Mouse (Mus musculus) neural tube, embryonic 14.5 days (tissue): ENCODE data around the gene Mpv17l. TPM values are rescaled to one million over a fixed set of nuclear protein-coding genes. Genes with fewer than 3 reads are reported as not detected.
"Not testable (repeated sequence)": the region's sequence is repeated elsewhere in the genome, so short reads cannot be mapped to it uniquely, and the experiment has no call there.

Experiments
- ATAC-seq: fragments of 200-750 bp; cut with Nextera tagmentation; 2 replicates; pipeline ENCODE4 v1.8.0; 2017; ENCODE audit warnings: low read depth, mild to moderate bottlenecking, moderate TSS enrichment, moderate library complexity
- H3K27ac ChIP-seq: fragments of 300-500 bp; sonication (generic); 2 replicates; pipeline ENCODE4 v1.5.1; 2014; ENCODE audit warnings: low read depth, mild to moderate bottlenecking, control low read depth, low read length, moderate library complexity, mixed read lengths
- H3K27me3 ChIP-seq: fragments of 300-500 bp; sonication (generic); 2 replicates; pipeline ENCODE4 v1.6.1; 2014; ENCODE audit warnings: low read length; ENCODE audit not compliant: control insufficient read depth, insufficient read depth
- H3K36me3 ChIP-seq: fragments of 300-500 bp; sonication (generic); 2 replicates; pipeline ENCODE4 v1.6.1; 2014; ENCODE audit warnings: low read length, mixed read lengths; ENCODE audit not compliant: control insufficient read depth, insufficient read depth
- H3K4me1 ChIP-seq: fragments of 300-500 bp; sonication (generic); 2 replicates; pipeline ENCODE4 v1.6.1; 2014; ENCODE audit warnings: low read length; ENCODE audit not compliant: control insufficient read depth, insufficient read depth
- H3K4me2 ChIP-seq: fragments of 300-500 bp; sonication (generic); 2 replicates; pipeline ENCODE4 v1.6.1; 2014; ENCODE audit warnings: mild to moderate bottlenecking, low read depth, low read length, control low read depth
- H3K4me3 ChIP-seq: fragments of 300-500 bp; sonication (generic); 2 replicates; pipeline ENCODE4 v1.5.1; 2014; ENCODE audit warnings: low read depth, low read length, control low read depth, mixed read lengths
- H3K9ac ChIP-seq: fragments of 300-500 bp; sonication (generic); replicated peaks from 2 replicates; pipeline ENCODE4 v1.6.1; 2014; ENCODE audit warnings: low read depth, mild to moderate bottlenecking, control low read depth, low read length, mixed read lengths
- H3K9me3 ChIP-seq: fragments of 300-500 bp; sonication (generic); 2 replicates; pipeline ENCODE4 v1.6.1; 2016; ENCODE audit warnings: low read length; ENCODE audit not compliant: control insufficient read depth
- WGBS: fragments of 180-500 bp; shearing (Covaris S2); extraction: QIAGEN DNeasy Blood & Tissue Kit; methylation state at CpG from one replicate; pipeline ENCODE4 v1.1.7; 2014; 5-methylcytosine and 5-hydroxymethylcytosine counted together
- polyA plus RNA-seq: library from polyadenylated mRNA; unstranded; fragments of >200 nt; fragmentation: Nextera tagmentation; extraction: Ambion mirVana; gene quantifications from 2 replicates; pipeline ENCODE4 v1.2.1, GENCODE M21; 2014

Mpv17l gene
- 37.3 and 52.7 TPM in 2 replicates for polyA plus RNA-seq

DNA sequence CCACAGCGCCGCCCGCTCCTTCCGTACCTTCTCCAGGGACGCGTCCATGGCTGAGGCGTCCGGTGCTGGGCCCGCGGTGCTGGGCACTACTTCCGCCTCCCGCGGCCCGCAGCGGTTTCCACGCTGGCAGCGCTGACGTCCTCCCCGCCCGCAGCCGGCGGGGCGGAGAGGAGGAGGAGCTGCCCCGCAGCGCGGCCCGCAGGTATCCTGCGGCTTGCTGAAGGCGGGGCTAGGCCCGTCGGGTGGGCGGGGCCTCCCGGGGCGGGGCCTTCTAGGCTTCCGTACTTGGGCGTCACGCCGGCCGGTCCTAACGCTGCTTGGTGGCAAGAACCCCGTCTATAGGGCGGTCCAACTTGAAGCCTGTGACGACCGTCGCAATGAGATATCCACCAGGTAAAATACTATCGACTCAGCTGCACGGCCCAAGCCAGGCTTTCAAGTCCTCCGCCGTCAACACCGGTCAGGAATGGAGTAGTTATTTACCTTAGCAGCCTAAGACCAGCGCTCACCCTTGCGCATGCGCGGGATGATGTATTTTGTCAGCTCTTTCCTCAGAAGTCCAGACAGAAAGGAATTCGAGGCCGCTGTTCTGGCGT lies at the start of gene Mpv17l, which contains the start of gene Pdxdc1:
Gene Mpv17l (plus strand): TSS at position 274 of the 596 bp plus-strand sequence.
Gene Pdxdc1 (minus strand): TSS at position 244 of the 596 bp plus-strand sequence.
- peak within 1 kb of the TSS; percentile 93 for H3K4me3 ChIP-seq
- WGBS: under 1% methylated on average over 47 of the region's 57 CpGs
- H3K27ac ChIP-seq: peak within 1 kb of the TSS; percentile 83
- peaks cover 9% of the 10 kb centered on the region; the same call in 1 of the 2 replicates for H3K4me1 ChIP-seq
- peak within 1 kb of the TSS; percentile 75 for H3K4me2 ChIP-seq
- peak within 1 kb of the TSS; percentile 69 for H3K9ac ChIP-seq
- no peaks in the 10 kb centered on the region for H3K27me3 ChIP-seq
- H3K36me3 ChIP-seq: no peaks in the 10 kb centered on the region
- H3K9me3 ChIP-seq: no peaks in the 10 kb centered on the region
- ATAC-seq: peak; percentile 97

DNA sequence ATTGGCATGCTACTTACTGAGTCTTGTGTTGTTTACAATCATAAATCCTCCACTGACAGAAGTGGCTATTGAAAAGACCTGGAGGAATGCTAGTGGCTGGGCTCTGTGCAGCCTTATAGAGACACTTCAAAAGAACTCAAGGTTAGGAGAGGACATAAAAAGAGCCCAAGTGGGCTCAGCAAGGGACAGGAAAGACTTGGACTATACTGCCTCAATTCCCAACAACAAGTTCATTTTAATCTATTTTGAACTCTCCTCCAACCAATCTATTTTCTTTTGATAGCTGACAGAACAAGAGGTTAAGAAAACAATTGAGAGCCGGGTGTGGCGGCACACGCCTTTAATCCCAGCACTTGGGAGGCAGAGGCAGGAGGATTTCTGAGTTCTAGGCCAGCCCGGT lies 49.1 kb upstream of the Mpv17l start:
- Histone ChIP-seq H3K4me3 (no peak overlapping the region), H3K27me3 (no peaks in the 10 kb centered on the region), H3K27ac (no peak overlapping the region), H3K9me3 (no peaks in the 10 kb centered on the region), H3K9ac (no peak overlapping the region), H3K36me3 (peaks cover 14% of the 10 kb centered on the region), H3K4me2 (no peak overlapping the region), H3K4me1 (no peaks in the 10 kb centered on the region)
- no peak for ATAC-seq
- WGBS: 98% methylated on average over 4 of the region's 4 CpGs

DNA sequence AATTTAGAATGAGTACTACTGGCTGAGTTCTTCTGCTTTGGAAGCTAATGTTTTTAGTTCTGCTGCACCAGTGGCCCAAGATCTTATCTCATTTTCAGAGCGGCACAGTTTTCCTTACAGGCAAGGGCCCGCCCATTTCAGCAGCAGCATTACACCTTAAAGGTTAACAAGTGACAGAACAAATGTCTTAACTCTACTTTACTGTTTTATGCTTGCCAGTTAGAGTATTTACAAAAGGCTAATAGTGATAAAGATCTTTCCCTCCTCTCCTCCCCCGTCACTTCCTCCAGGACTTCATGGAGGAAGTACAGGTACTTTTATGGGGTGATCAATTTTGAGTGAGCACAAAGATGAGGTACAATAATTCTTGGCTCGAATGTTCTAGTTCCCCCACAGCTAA lies 36.9 kb upstream of the Mpv17l start:
- no peaks in the 10 kb centered on the region for H3K27me3 ChIP-seq
- H3K4me3 ChIP-seq: no peak overlapping the region
- H3K9ac ChIP-seq: no peak overlapping the region
- H3K36me3 ChIP-seq: peaks cover 4% of the 10 kb centered on the region; the same call in 1 of the 2 replicates
- no peak overlapping the region for H3K27ac ChIP-seq
- H3K4me2 ChIP-seq: no peak overlapping the region
- ATAC-seq: no peak
- no peaks in the 10 kb centered on the region for H3K9me3 ChIP-seq
- H3K4me1 ChIP-seq: no peaks in the 10 kb centered on the region
- 84% methylated on average over 4 of the region's 4 CpGs for whole genome bisulfite sequencing

DNA sequence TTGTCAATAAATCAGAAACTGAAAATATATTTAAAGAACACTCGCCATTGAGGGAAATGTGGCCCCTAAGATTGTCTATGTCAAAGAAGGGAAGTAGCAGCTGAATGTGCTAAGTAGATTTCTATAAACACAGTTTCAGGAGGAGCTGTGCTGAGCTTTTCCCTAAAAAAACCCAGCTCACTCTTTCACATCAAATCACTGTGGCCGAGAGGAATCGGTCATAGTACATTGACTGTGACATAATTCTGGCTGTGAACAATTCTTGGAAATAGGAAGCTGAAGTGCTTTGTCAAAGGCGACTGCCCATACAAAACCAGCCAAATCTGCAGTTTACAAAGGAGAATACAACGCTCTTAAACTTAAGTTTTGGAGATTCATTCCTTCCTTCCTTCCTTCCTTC lies 36.3 kb upstream of the Mpv17l start:
- no peak for ATAC-seq
- Histone ChIP-seq H3K4me2 (no peak overlapping the region), H3K9me3 (no peaks in the 10 kb centered on the region), H3K36me3 (peaks cover 4% of the 10 kb centered on the region; the same call in 1 of the 2 replicates), H3K4me1 (no peaks in the 10 kb centered on the region), H3K27me3 (no peaks in the 10 kb centered on the region), H3K27ac (no peak overlapping the region), H3K4me3 (no peak overlapping the region), H3K9ac (no peak overlapping the region)
- WGBS: 84% methylated on average over 5 of the region's 5 CpGs

DNA sequence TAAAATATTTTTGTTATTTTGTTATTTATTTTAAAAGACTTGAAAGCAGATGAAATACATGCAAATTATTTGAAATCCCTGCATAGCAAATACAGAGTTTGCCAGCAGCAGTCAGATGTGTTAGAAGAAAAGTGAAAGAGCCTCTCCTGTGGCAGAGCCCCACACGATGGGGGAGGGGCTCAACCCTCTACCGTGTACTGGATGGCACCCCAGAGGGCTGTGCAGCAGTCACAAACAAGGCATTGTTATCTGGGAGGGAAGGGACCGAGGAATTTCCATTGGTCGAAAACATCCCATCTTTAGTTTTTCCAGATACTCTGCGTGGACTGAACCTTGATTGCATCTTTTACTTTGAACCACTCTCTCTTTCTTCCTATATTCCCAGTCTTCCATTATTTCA lies 35.6 kb upstream of the Mpv17l start:
- H3K4me1 ChIP-seq, H3K36me3 ChIP-seq, H3K27me3 ChIP-seq, H3K9me3 ChIP-seq: not testable (repeated sequence)
- WGBS: 12% methylated on average over 5 of the region's 5 CpGs
- H3K9ac ChIP-seq: 0 out of 2 replicates have a peak overlapping the region, but pooled peaks have one; percentile 58
- H3K27ac ChIP-seq: peak overlapping the region; percentile 18; the same call in 1 of the 2 replicates
- peak overlapping the region; percentile 22 for H3K4me3 ChIP-seq
- peak; percentile 82; the same call in 1 of the 2 replicates for ATAC-seq
- H3K4me2 ChIP-seq: peak overlapping the region; percentile 46; the same call in 1 of the 2 replicates

DNA sequence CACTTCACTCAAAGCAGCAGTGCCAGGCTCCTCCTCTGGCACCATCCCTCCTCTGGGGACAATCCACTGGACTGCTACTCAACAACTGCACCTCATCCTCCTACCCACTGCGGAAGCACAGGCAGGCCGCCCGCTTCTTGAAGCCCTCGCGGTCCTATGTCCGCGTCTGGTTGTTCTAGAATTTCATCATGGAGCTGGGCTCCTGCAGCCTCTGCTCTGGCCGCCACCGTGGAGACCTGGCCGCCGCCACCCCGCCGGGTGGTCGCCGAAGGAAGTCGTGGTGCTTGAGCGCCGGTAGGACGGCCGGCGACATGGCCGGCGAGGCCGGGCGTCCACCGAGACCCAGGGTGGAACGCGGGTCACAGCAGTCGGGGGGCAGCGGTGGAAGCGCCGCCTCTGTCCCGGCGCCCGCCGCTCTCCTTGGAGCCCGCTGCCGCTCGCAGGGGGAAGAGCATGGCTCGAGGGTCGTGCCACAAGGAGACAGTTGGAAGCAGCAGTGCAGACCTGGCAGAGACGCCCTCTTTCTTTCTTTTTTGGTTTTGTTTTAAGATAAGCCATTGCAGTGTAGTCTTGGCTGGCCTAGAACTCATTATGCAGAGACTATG lies 34.9 kb upstream of the Mpv17l start:
- no peaks in the 10 kb centered on the region for H3K9me3 ChIP-seq
- peak; percentile 81; the same call in 1 of the 2 replicates for ATAC-seq
- 3% methylated on average over 42 of the region's 42 CpGs for WGBS
- peak overlapping the region; percentile 22 for H3K4me3 ChIP-seq
- peak overlapping the region; percentile 18 for H3K27ac ChIP-seq
- no peaks in the 10 kb centered on the region for H3K27me3 ChIP-seq
- peaks cover 4% of the 10 kb centered on the region for H3K36me3 ChIP-seq
- no peaks in the 10 kb centered on the region for H3K4me1 ChIP-seq
- peak overlapping the region; percentile 58 for H3K9ac ChIP-seq
- peak overlapping the region; percentile 46 for H3K4me2 ChIP-seq

DNA sequence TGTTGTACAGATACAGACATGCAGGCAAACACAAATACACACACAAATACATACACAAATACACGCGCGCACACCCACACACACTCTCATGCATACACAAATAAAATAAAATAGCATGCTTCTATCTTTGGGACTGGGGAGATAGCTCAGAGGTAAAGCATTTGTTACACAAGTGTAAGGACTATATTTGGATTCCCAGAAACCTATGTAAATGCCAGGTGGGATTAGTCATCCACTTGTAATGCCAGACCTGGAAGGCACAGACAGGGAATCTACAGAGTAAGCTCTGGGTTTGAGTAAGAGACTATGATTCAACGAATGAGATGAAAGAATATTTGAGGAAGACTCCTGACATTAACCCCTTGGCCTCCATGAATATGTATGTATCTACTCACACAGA lies 27.5 kb upstream of the Mpv17l start:
- no peak overlapping the region for H3K27ac ChIP-seq
- H3K27me3 ChIP-seq: no peaks in the 10 kb centered on the region
- H3K9ac ChIP-seq: no peak overlapping the region
- 98% methylated on average over 4 of the region's 4 CpGs for WGBS
- H3K9me3 ChIP-seq: no peaks in the 10 kb centered on the region
- ATAC-seq: no peak
- peaks cover 2% of the 10 kb centered on the region; the same call in 1 of the 2 replicates for H3K36me3 ChIP-seq
- H3K4me1 ChIP-seq: no peaks in the 10 kb centered on the region
- no peak overlapping the region for H3K4me2 ChIP-seq
- H3K4me3 ChIP-seq: no peak overlapping the region

DNA sequence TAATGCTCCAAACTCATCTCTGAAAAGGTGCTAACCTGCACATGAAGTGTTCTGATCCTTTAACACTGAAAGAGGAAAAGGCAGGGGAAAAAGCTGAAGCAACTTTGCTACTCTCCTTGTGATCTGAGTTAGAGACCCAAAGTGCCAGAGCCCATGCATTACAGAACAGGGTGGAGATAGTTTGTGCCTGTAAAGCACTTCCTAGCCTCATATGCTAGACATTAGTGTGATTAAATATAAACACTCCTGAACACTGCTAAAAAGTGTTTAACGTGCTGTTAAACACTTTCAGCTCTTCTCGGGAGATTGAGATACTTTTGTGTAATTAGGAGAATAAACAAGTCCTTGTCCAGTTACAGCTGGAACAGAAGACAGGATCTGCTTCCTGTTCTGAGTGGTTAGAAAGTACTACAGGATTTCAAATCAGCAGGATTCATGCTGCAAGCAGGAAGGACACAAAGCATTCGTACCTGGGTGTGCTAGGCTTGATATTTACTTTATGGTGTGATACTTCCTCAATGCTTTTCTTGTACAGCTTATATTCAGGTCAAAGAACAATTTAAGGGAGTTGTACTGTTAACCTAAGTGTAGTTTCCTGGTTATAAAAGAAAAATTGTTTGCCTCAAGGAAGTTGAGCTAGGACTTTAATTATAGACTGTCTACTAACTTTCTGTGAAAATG lies 19.7 kb upstream of the Mpv17l start:
- 69% methylated on average over 3 of the region's 3 CpGs for WGBS
- no peaks in the 10 kb centered on the region for H3K4me1 ChIP-seq
- H3K36me3 ChIP-seq: no peaks in the 10 kb centered on the region
- no peaks in the 10 kb centered on the region for H3K27me3 ChIP-seq
- no peak overlapping the region for H3K9ac ChIP-seq
- no peaks in the 10 kb centered on the region for H3K9me3 ChIP-seq
- ATAC-seq: no peak
- H3K4me2 ChIP-seq: no peak overlapping the region
- H3K4me3 ChIP-seq: no peak overlapping the region
- H3K27ac ChIP-seq: no peak overlapping the region

DNA sequence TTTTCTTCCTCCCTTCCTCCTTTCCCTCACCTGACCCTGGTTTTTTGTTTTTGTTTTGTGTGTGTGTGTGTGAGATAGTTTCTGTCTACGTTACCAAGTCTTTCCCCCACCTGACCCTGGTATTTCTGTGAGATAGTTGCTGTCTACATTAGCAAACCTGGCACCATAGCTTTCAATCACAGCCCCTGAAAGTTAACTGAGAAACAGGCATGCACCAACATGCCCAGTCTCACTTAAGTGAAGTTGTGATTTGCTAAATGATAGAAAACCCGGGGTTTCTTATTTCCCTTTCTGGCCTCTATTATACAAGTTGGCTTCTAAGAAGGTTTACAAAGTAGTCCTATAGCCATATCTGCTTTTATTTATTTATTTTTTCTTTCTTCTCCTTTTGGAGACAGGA lies 12.5 kb upstream of the Mpv17l start:
- Histone ChIP-seq H3K4me3 (no peak overlapping the region), H3K9ac (no peak overlapping the region), H3K4me1 (no peaks in the 10 kb centered on the region), H3K36me3 (no peaks in the 10 kb centered on the region), H3K27me3 (no peaks in the 10 kb centered on the region), H3K4me2 (no peak overlapping the region), H3K9me3 (no peaks in the 10 kb centered on the region), H3K27ac (no peak overlapping the region)
- no peak for ATAC-seq
- 93% methylated on average over 2 of the region's 2 CpGs for WGBS
